Mouse (Mus musculus): Measurements from ENCODE around the gene Smyd2.
A peak's percentile ranks its signal among the peaks of the same experiment; 100 is the strongest.

GRCm38 (mm10) chr1:189869651-189870270 lies 52.4 kb downstream of the Smyd2 start:
- peak; percentile 57 for TF ChIP-seq CTCF (IDR thresholded peaks at IDR 0.05)
- no peak for TF ChIP-seq POLR2A (IDR thresholded peaks at IDR 0.05; ENCODE audit: insufficient read depth, low read depth, low read length)

Measured in heart, adult 2 months (tissue).